Mouse (Mus musculus): ENCODE results near the gene 4931406C07Rik. TPM values are rescaled to one million over a fixed set of nuclear protein-coding genes. Genes with fewer than 3 reads are reported as not detected.

Gene 4931406C07Rik
- polyA plus RNA-seq, 1 experiment from 2014 or later, result 15.7 TPM

GRCm38 (mm10) chr9:15233604-15234003 lies 72.6 kb downstream of the 4931406C07Rik start:
- Histone ChIP-seq H3K9me3 (replicated peaks) (no peaks in the 10 kb centered on the region), H3K36me3 (no peaks in the 10 kb centered on the region), H3K4me3 (replicated peaks) (no peak overlapping the region), H3K4me1 (peaks cover 6% of the 10 kb centered on the region), H3K9ac (replicated peaks) (no peak overlapping the region), H3K27ac (replicated peaks) (no peak overlapping the region), H3K4me2 (no peak overlapping the region), H3K27me3 (replicated peaks) (no peaks in the 10 kb centered on the region)
- WGBS, result 91% methylated on average over 1 of the region's 1 CpGs
- no peak for ATAC-seq (ENCODE audit: low FRiP score)

Small RNAs within 50 kb of the gene (microRNA-seq; reads per million reads assigned to microRNA genes)
- gene Gm49349 (not detected), gene mmu-mir-7650 (not detected)

Other genes with a start within 250 kb of the 4931406C07Rik start
- gene Hephl1, start 194.3 kb downstream of the 4931406C07Rik start, polyA plus RNA-seq (2015; fragmentation: Nextera tagmentation; extraction: Ambion mirVana), result 0.04 TPM in 1 of 2 replicates, not detected in the other
- 37.6 and 41.1 TPM in 2 replicates for gene Vstm5, start 67.4 kb downstream of the 4931406C07Rik start, polyA plus RNA-seq (2015; fragmentation: Nextera tagmentation; extraction: Ambion mirVana)
- gene Med17, start 26.5 kb downstream of the 4931406C07Rik start, polyA plus RNA-seq (2015; fragmentation: Nextera tagmentation; extraction: Ambion mirVana), result 27.9 and 28.9 TPM in 2 replicates
- gene Taf1d, start 234 bp downstream of the 4931406C07Rik start, polyA plus RNA-seq (2015; fragmentation: Nextera tagmentation; extraction: Ambion mirVana), result 57.9 and 58.2 TPM in 2 replicates
- gene Cep295, start 51.3 kb upstream of the 4931406C07Rik start, polyA plus RNA-seq (2015; fragmentation: Nextera tagmentation; extraction: Ambion mirVana), result 11.6 and 13.1 TPM in 2 replicates
- 0.72 and 1.3 TPM in 2 replicates for gene Smco4, start 187.0 kb upstream of the 4931406C07Rik start, polyA plus RNA-seq (2015; fragmentation: Nextera tagmentation; extraction: Ambion mirVana)